ENCODE assay signal across 21 mouse cellular contexts in the genomic region with DNA sequence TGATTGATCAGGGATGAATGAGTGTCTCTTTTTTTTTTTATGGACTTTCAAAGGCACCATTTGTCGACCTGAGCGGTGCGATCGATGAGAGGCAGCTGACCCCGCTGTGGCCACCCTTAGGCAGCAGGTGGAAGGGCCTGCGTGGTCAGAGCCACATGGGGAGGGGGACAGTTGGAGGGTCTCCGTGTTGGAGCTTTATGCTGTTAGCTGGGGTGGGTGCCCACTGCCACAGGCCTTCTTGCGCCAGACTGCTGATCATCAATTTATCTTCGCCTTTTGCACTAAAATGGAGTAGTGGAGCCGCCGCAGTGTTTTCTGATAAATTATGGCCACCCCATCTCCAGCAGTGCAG. TPM values are rescaled to one million over a fixed set of nuclear protein-coding genes. Genes with fewer than 3 reads are reported as not detected.
DNase-seq lines count a peak whose midpoint lies in the region; ATAC-seq lines count a peak whose summit lies in the region.
"Had no signal": no experiment of that assay in that cellular context is flagged by ENCODE, and none has a peak within 500 bp of the region (broad histone marks: within the 10 kb centered on the region; RNA-seq: fewer than 3 reads in every experiment).

No protein-coding gene starts in this region.

- no peak for DNase-seq in midbrain, embryonic 11.5 days (ENCODE audit: low spot score, missing footprints)
- DNase-seq in hindbrain, embryonic 11.5 days (ENCODE audit: low spot score) = no peak
- DNase-seq in frontal cortex, adult 2 months (ENCODE audit: extremely low spot score in 1 of 2, low spot score in 1 of 2) = no peak
- DNase-seq in limb, embryonic 10.5 days (ENCODE audit: low spot score) = no peak
- DNase-seq: adrenal gland, adult 2 months; cerebellum, adult 11-12 months; cerebellum, postnatal 14 days; gastrocnemius, postnatal 14 days; heart, adult 18-20 months; heart, postnatal 10 days; layer of hippocampus, postnatal 36 days; liver, embryonic 13.5 days; lung, adult 2 months; lung, postnatal 14 days had no signal

- H3K4me1 ChIP-seq in midbrain, embryonic 11.5 days (ENCODE audit: control insufficient read depth, insufficient read depth, low read length) = peaks cover 10% of the 10 kb centered on the region
- peaks cover 4% of the 10 kb centered on the region; the same call in 1 of the 2 replicates for H3K4me1 ChIP-seq in midbrain, embryonic 16.5 days (ENCODE audit: control insufficient read depth, insufficient read depth, low read length)
- H3K4me1 ChIP-seq in hindbrain, embryonic 11.5 days (replicated peaks; ENCODE audit: control insufficient read depth, insufficient read depth, low read length) = peaks cover 11% of the 10 kb centered on the region
- peaks cover 15% of the 10 kb centered on the region for H3K4me1 ChIP-seq in hindbrain, embryonic 15.5 days (replicated peaks)
- peaks cover 17% of the 10 kb centered on the region; the same call in 1 of the 2 replicates for H3K4me1 ChIP-seq in neural tube, embryonic 14.5 days (ENCODE audit: control insufficient read depth, insufficient read depth, low read length)
- peaks cover 11% of the 10 kb centered on the region for H3K4me1 ChIP-seq in limb, embryonic 10.5 days
- H3K4me1 ChIP-seq: heart, embryonic 12.5 days; liver, embryonic 13.5 days had no signal

- H3K27ac ChIP-seq in midbrain, embryonic 11.5 days (ENCODE audit: low read depth, low read length) = no peak overlapping the region
- H3K27ac ChIP-seq in midbrain, embryonic 16.5 days (ENCODE audit: low read length) = no peak overlapping the region
- H3K27ac ChIP-seq in hindbrain, embryonic 11.5 days (ENCODE audit: low read depth, low read length) = peak overlapping the region; percentile 70
- H3K27ac ChIP-seq in hindbrain, embryonic 15.5 days (replicated peaks) = peak overlapping the region; percentile 72; the same call in 1 of the 2 replicates
- H3K27ac ChIP-seq in neural tube, embryonic 14.5 days (ENCODE audit: low read depth, low read length) = peak overlapping the region; percentile 56; the same call in 1 of the 2 replicates
- no peak overlapping the region for H3K27ac ChIP-seq in limb, embryonic 10.5 days
- H3K27ac ChIP-seq: liver, embryonic 13.5 days; stomach, postnatal 0 days had no signal

- no peak overlapping the region for H3K4me2 ChIP-seq in midbrain, embryonic 11.5 days
- H3K4me2 ChIP-seq in midbrain, embryonic 16.5 days (ENCODE audit: low read length) = no peak overlapping the region
- H3K4me2 ChIP-seq in hindbrain, embryonic 11.5 days (replicated peaks; ENCODE audit: low read depth, low read length) = no peak overlapping the region; the same call in 1 of the 2 replicates
- no peak overlapping the region for H3K4me2 ChIP-seq in hindbrain, embryonic 15.5 days
- no peak overlapping the region for H3K4me2 ChIP-seq in neural tube, embryonic 14.5 days (ENCODE audit: low read depth, low read length)
- H3K4me2 ChIP-seq: heart, embryonic 12.5 days; liver, embryonic 13.5 days had no signal

- H3K9me3 ChIP-seq in midbrain, embryonic 11.5 days (ENCODE audit: control insufficient read depth, low read length) = no peaks in the 10 kb centered on the region
- no peaks in the 10 kb centered on the region for H3K9me3 ChIP-seq in midbrain, embryonic 16.5 days (replicated peaks; ENCODE audit: control insufficient read depth, low read length, poor library complexity, severe bottlenecking)
- no peaks in the 10 kb centered on the region for H3K9me3 ChIP-seq in hindbrain, embryonic 11.5 days (ENCODE audit: control insufficient read depth, low read length)
- no peaks in the 10 kb centered on the region for H3K9me3 ChIP-seq in hindbrain, embryonic 15.5 days
- no peaks in the 10 kb centered on the region for H3K9me3 ChIP-seq in neural tube, embryonic 14.5 days (ENCODE audit: control insufficient read depth, low read length)
- H3K9me3 ChIP-seq in limb, embryonic 10.5 days (replicated peaks) = no peaks in the 10 kb centered on the region
- H3K9me3 ChIP-seq: liver, embryonic 13.5 days had no signal

- no peaks in the 10 kb centered on the region for H3K27me3 ChIP-seq in midbrain, embryonic 11.5 days (ENCODE audit: control insufficient read depth, insufficient read depth, low read length)
- no peaks in the 10 kb centered on the region for H3K27me3 ChIP-seq in midbrain, embryonic 16.5 days (ENCODE audit: control insufficient read depth, insufficient read depth, low read depth, low read length)
- H3K27me3 ChIP-seq in hindbrain, embryonic 11.5 days (ENCODE audit: control insufficient read depth, insufficient read depth, low read length) = no peaks in the 10 kb centered on the region; the same call in 1 of the 2 replicates
- H3K27me3 ChIP-seq in hindbrain, embryonic 15.5 days = no peaks in the 10 kb centered on the region
- H3K27me3 ChIP-seq in neural tube, embryonic 14.5 days (ENCODE audit: control insufficient read depth, insufficient read depth, low read length) = no peaks in the 10 kb centered on the region
- H3K27me3 ChIP-seq in limb, embryonic 10.5 days (ENCODE audit: low read depth, poor library complexity, severe bottlenecking) = peaks cover 36% of the 10 kb centered on the region

- peak; percentile 35; the same call in 1 of the 2 replicates for ATAC-seq in midbrain, embryonic 11.5 days (ENCODE audit: low FRiP score)
- no peak for ATAC-seq in midbrain, embryonic 16.5 days
- ATAC-seq in hindbrain, embryonic 11.5 days (ENCODE audit: low FRiP score) = peak; percentile 53; the same call in 1 of the 2 replicates
- no peak for ATAC-seq in hindbrain, embryonic 15.5 days (ENCODE audit: low FRiP score, low read depth)
- ATAC-seq in neural tube, embryonic 14.5 days (ENCODE audit: low read depth) = peak; percentile 19
- ATAC-seq: intestine, postnatal 0 days had no signal

- no peak overlapping the region for H3K9ac ChIP-seq in midbrain, embryonic 11.5 days (ENCODE audit: low read length)
- H3K9ac ChIP-seq in midbrain, embryonic 16.5 days (ENCODE audit: low read depth, low read length) = no peak overlapping the region
- H3K9ac ChIP-seq in hindbrain, embryonic 11.5 days (ENCODE audit: low read depth, low read length) = no peak overlapping the region
- 0 out of 2 replicates have a peak overlapping the region, but pooled peaks have one; percentile 5 for H3K9ac ChIP-seq in hindbrain, embryonic 15.5 days
- H3K9ac ChIP-seq in neural tube, embryonic 14.5 days (replicated peaks; ENCODE audit: low read depth, low read length) = no peak overlapping the region
- H3K9ac ChIP-seq: heart, embryonic 12.5 days; liver, embryonic 13.5 days had no signal

- WGBS in midbrain, embryonic 11.5 days = 53% methylated on average over 11 of the region's 11 CpGs
- 39% methylated on average over 11 of the region's 11 CpGs for WGBS in midbrain, embryonic 16.5 days
- 27% methylated on average over 11 of the region's 11 CpGs for WGBS in hindbrain, embryonic 11.5 days
- 35% methylated on average over 11 of the region's 11 CpGs for WGBS in hindbrain, embryonic 15.5 days
- WGBS in neural tube, embryonic 14.5 days = 13% methylated on average over 11 of the region's 11 CpGs
- WGBS in limb, embryonic 10.5 days = 27% methylated on average over 11 of the region's 11 CpGs

- H3K36me3 ChIP-seq in midbrain, embryonic 11.5 days (ENCODE audit: control insufficient read depth, insufficient read depth, low read length) = no peaks in the 10 kb centered on the region
- no peaks in the 10 kb centered on the region for H3K36me3 ChIP-seq in midbrain, embryonic 16.5 days (ENCODE audit: control insufficient read depth, insufficient read depth, low read length)
- H3K36me3 ChIP-seq in hindbrain, embryonic 11.5 days (ENCODE audit: control insufficient read depth, insufficient read depth, low read length) = no peaks in the 10 kb centered on the region
- no peaks in the 10 kb centered on the region for H3K36me3 ChIP-seq in hindbrain, embryonic 15.5 days
- no peaks in the 10 kb centered on the region for H3K36me3 ChIP-seq in neural tube, embryonic 14.5 days (ENCODE audit: control insufficient read depth, insufficient read depth, low read length)
- no peaks in the 10 kb centered on the region for H3K36me3 ChIP-seq in limb, embryonic 10.5 days
- H3K36me3 ChIP-seq: heart, embryonic 12.5 days; liver, embryonic 13.5 days had no signal

- no peak overlapping the region for H3K4me3 ChIP-seq in midbrain, embryonic 11.5 days (ENCODE audit: low read depth, low read length)
- no peak overlapping the region for H3K4me3 ChIP-seq in midbrain, embryonic 16.5 days (ENCODE audit: low read depth, low read length)
- no peak overlapping the region for H3K4me3 ChIP-seq in hindbrain, embryonic 11.5 days (ENCODE audit: low read depth, low read length)
- no peak overlapping the region for H3K4me3 ChIP-seq in hindbrain, embryonic 15.5 days
- no peak overlapping the region for H3K4me3 ChIP-seq in neural tube, embryonic 14.5 days (ENCODE audit: low read depth, low read length)
- no peak overlapping the region for H3K4me3 ChIP-seq in limb, embryonic 10.5 days
- H3K4me3 ChIP-seq: heart, embryonic 12.5 days; liver, embryonic 13.5 days had no signal

RNA-seq across cellular contexts. Expression of a gene that starts 11.6 kb away (rescaled TPM):
- polyA plus RNA-seq in midbrain, embryonic 11.5 days (2014; fragmentation: Nextera tagmentation; extraction: Ambion mirVana) = 1,135 and 1,165 TPM in 2 replicates
- 19.3 TPM in 2 replicates for polyA plus RNA-seq in midbrain, embryonic 16.5 days (2015; fragmentation: Nextera tagmentation; extraction: Ambion mirVana)
- 1,117 and 1,232 TPM in 2 replicates for polyA plus RNA-seq in hindbrain, embryonic 11.5 days (2014; fragmentation: Nextera tagmentation; extraction: Ambion mirVana)
- polyA plus RNA-seq in hindbrain, embryonic 15.5 days (2015; fragmentation: Nextera tagmentation; extraction: Ambion mirVana) = 224 and 240 TPM in 2 replicates
- 589 and 733 TPM in 2 replicates for polyA plus RNA-seq in neural tube, embryonic 14.5 days (2014; fragmentation: Nextera tagmentation; extraction: Ambion mirVana)
- polyA plus RNA-seq in frontal cortex, adult 2 months (2012; rRNA removed) = 10.8 and 16.7 TPM in 2 replicates
- polyA plus RNA-seq in limb, embryonic 10.5 days (2016; fragmentation: Nextera tagmentation; extraction: Ambion mirVana) = 615 and 856 TPM in 2 replicates
- polyA plus RNA-seq: C2C12 had no signal

RNA-seq across cellular contexts. Expression of a gene that starts 18.6 kb away (rescaled TPM):
- 179 and 181 TPM in 2 replicates for polyA plus RNA-seq in midbrain, embryonic 11.5 days (2014; fragmentation: Nextera tagmentation; extraction: Ambion mirVana)
- 90.0 and 91.9 TPM in 2 replicates for polyA plus RNA-seq in midbrain, embryonic 16.5 days (2015; fragmentation: Nextera tagmentation; extraction: Ambion mirVana)
- 155 and 176 TPM in 2 replicates for polyA plus RNA-seq in hindbrain, embryonic 11.5 days (2014; fragmentation: Nextera tagmentation; extraction: Ambion mirVana)
- 88.8 and 94.1 TPM in 2 replicates for polyA plus RNA-seq in hindbrain, embryonic 15.5 days (2015; fragmentation: Nextera tagmentation; extraction: Ambion mirVana)
- 76.3 and 91.0 TPM in 2 replicates for polyA plus RNA-seq in neural tube, embryonic 14.5 days (2014; fragmentation: Nextera tagmentation; extraction: Ambion mirVana)
- polyA plus RNA-seq in frontal cortex, adult 2 months (2012; rRNA removed) = 63.2 and 66.1 TPM in 2 replicates
- polyA plus RNA-seq in limb, embryonic 10.5 days (2016; fragmentation: Nextera tagmentation; extraction: Ambion mirVana) = 178 and 190 TPM in 2 replicates

RNA-seq across cellular contexts. Expression of a gene that starts 54.2 kb away (rescaled TPM):
- polyA plus RNA-seq in midbrain, embryonic 11.5 days (2014; fragmentation: Nextera tagmentation; extraction: Ambion mirVana) = 4.0 and 4.7 TPM in 2 replicates
- polyA plus RNA-seq in midbrain, embryonic 16.5 days (2015; fragmentation: Nextera tagmentation; extraction: Ambion mirVana) = 7.4 and 8.4 TPM in 2 replicates
- 5.6 and 6.1 TPM in 2 replicates for polyA plus RNA-seq in hindbrain, embryonic 11.5 days (2014; fragmentation: Nextera tagmentation; extraction: Ambion mirVana)
- 7.5 and 7.6 TPM in 2 replicates for polyA plus RNA-seq in hindbrain, embryonic 15.5 days (2015; fragmentation: Nextera tagmentation; extraction: Ambion mirVana)
- 7.4 and 8.5 TPM in 2 replicates for polyA plus RNA-seq in neural tube, embryonic 14.5 days (2014; fragmentation: Nextera tagmentation; extraction: Ambion mirVana)
- 46.2 and 46.6 TPM in 2 replicates for polyA plus RNA-seq in frontal cortex, adult 2 months (2012; rRNA removed)
- 2.7 and 2.9 TPM in 2 replicates for polyA plus RNA-seq in limb, embryonic 10.5 days (2016; fragmentation: Nextera tagmentation; extraction: Ambion mirVana)

Comparison
In these comparisons a context has a peak if more than half of its experiments do, and no peak if none do; other contexts are left out.
1. ATAC-seq: peak in midbrain, embryonic 11.5 days (single experiment), hindbrain, embryonic 11.5 days (single experiment) and neural tube, embryonic 14.5 days (single experiment); none in midbrain, embryonic 16.5 days (single experiment) and hindbrain, embryonic 15.5 days (single experiment).
2. RNA of a gene that starts 11.6 kb away (polyA plus RNA-seq): 1,117 to 1,232 TPM in hindbrain, embryonic 11.5 days, 1,135 to 1,165 TPM in midbrain, embryonic 11.5 days, 589 to 733 TPM in neural tube, embryonic 14.5 days, 615 to 856 TPM in limb, embryonic 10.5 days and 224 to 240 TPM in hindbrain, embryonic 15.5 days; 19.3 TPM in midbrain, embryonic 16.5 days and 10.8 to 16.7 TPM in frontal cortex, adult 2 months; every median in the first group is over 10 times any median in the second.
3. H3K27ac ChIP-seq: peak in hindbrain, embryonic 11.5 days (single experiment), hindbrain, embryonic 15.5 days (single experiment) and neural tube, embryonic 14.5 days (single experiment); none in midbrain, embryonic 11.5 days (single experiment), midbrain, embryonic 16.5 days (single experiment) and limb, embryonic 10.5 days (single experiment).